13 mouse cellular contexts compared by ENCODE assay signal in the genomic region with DNA sequence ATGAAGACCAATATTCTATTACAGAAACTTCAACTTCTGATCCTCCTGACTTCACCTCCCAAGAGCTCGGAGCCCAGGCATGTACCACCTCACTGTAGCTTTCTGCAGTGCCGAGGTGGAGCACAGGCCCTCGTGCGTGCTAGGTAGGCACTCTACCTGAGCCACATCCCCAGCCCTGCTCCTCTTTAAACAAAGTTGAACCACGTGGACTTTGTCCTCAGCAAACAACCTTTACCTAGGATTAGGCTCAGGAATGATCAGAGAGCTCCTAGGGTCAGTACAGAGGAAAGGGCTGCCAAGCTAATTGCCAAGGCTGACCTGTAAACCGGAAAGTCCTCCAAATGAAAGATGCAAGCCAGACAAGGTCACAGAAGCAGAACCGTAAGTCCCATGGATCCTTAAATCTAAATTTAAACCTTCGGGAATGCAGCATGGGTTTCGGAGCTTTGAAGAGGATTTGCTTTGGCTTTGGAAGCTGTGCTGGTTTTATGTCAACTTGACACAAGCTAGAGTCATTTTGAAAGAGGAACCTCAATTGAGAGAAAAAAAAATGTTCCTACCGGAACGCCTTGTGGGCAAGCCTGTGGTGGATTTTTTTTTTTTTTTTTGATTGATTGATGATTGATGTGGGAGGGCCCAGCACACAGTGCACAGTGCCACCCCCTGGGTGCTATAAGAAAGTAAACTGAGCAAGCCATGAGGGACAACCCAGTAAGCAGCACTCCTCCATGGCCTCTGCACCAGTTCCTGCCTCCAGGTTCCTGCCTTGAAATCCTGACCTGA.
A peak's percentile ranks its signal among the peaks of the same experiment; 100 is the strongest.
DNase-seq lines count a peak whose midpoint lies in the region; ATAC-seq and TF ChIP-seq lines count a peak whose summit lies in the region.
"Had no signal": no experiment of that assay in that cellular context is flagged by ENCODE, and none has a peak within 500 bp of the region (broad histone marks: within the 10 kb centered on the region; RNA-seq: fewer than 3 reads in every experiment).

No protein-coding gene starts in this region.

- no peak for TF ChIP-seq POLR2A in heart, adult 2 months (IDR thresholded peaks at IDR 0.05; ENCODE audit: insufficient read depth, low read depth, low read length)

- H3K9me3 ChIP-seq in liver, postnatal 0 days (ENCODE audit: low read length) = no peaks in the 10 kb centered on the region
- no peaks in the 10 kb centered on the region for H3K9me3 ChIP-seq in forebrain, embryonic 15.5 days
- H3K9me3 ChIP-seq: embryonic facial prominence, embryonic 10.5 days; lung, embryonic 15.5 days had no signal

- H3K36me3 ChIP-seq in heart, adult 2 months (ENCODE audit: control insufficient read depth, insufficient read depth, low read length) = no peaks in the 10 kb centered on the region
- no peaks in the 10 kb centered on the region for H3K36me3 ChIP-seq in liver, postnatal 0 days (replicated peaks; ENCODE audit: insufficient read depth, low read length)
- no peaks in the 10 kb centered on the region for H3K36me3 ChIP-seq in forebrain, embryonic 15.5 days
- H3K36me3 ChIP-seq: embryonic facial prominence, embryonic 10.5 days; lung, embryonic 15.5 days had no signal

- intact Hi-C loops in heart, adult 2 months (cut with DNase I) = no loop called here
- intact Hi-C loops in heart, postnatal 10 days (cut with DNase I) = no loop called here

- ATAC-seq in hematopoietic stem cell, adult 5-6 weeks (replicated peaks in 1 of 2; ENCODE audit: insufficient read depth in 1 of 2, low FRiP score in 2 of 2, low TSS enrichment in 1 of 2, low read depth in 1 of 2, poor library complexity in 2 of 2, severe bottlenecking in 2 of 2) = peak; percentile 92 to 93
- peak; percentile 96 for ATAC-seq in liver, postnatal 0 days
- no peak for ATAC-seq in forebrain, embryonic 15.5 days (replicated peaks)

- peak overlapping the region; percentile 16 for H3K4me2 ChIP-seq in liver, postnatal 0 days (ENCODE audit: low read depth, low read length)
- no peak overlapping the region for H3K4me2 ChIP-seq in forebrain, embryonic 15.5 days (replicated peaks)
- H3K4me2 ChIP-seq: lung, embryonic 15.5 days had no signal

- H3K27me3 ChIP-seq in heart, adult 2 months (ENCODE audit: control insufficient read depth, insufficient read depth, low read length) = no peaks in the 10 kb centered on the region
- H3K27me3 ChIP-seq in liver, postnatal 0 days (ENCODE audit: insufficient read depth, low read length) = no peaks in the 10 kb centered on the region
- H3K27me3 ChIP-seq in forebrain, embryonic 15.5 days = no peaks in the 10 kb centered on the region
- H3K27me3 ChIP-seq: lung, embryonic 15.5 days had no signal

- peak; percentile 6; the same call in 1 of the 2 replicates for TF ChIP-seq CTCF in heart, adult 2 months (IDR thresholded peaks at IDR 0.05)
- 0 out of 2 replicates have a peak, but pooled peaks have one; percentile 22 for TF ChIP-seq CTCF in liver, postnatal 0 days (IDR thresholded peaks at IDR 0.05; ENCODE audit: low read depth)

- no peak overlapping the region for H3K4me3 ChIP-seq in heart, adult 2 months
- 0 out of 2 replicates have a peak overlapping the region, but pooled peaks have one; percentile 9 for H3K4me3 ChIP-seq in liver, postnatal 0 days (ENCODE audit: low read depth, low read length)
- no peak overlapping the region for H3K4me3 ChIP-seq in forebrain, embryonic 15.5 days
- H3K4me3 ChIP-seq: embryonic facial prominence, embryonic 10.5 days; lung, embryonic 15.5 days had no signal

- DNase-seq in heart, adult 2 months = no peak
- no peak for DNase-seq in heart, postnatal 10 days
- no peak for DNase-seq in liver, postnatal 0 days
- peak; percentile 79 for DNase-seq in yolk sac, embryonic 10.5 days (ENCODE audit: low spot score)
- no peak for DNase-seq in frontal cortex, adult 2 months (ENCODE audit: extremely low spot score in 1 of 2, low spot score in 1 of 2)
- no peak for DNase-seq in lung, postnatal 4 days
- DNase-seq: cerebellum, adult 18-20 months; kidney, postnatal 36 days; midbrain, embryonic 14.5 days had no signal

- TF ChIP-seq EP300 in heart, adult 2 months (IDR thresholded peaks at IDR 0.05; ENCODE audit: insufficient read depth, low read depth, low read length) = no peak
- no peak for TF ChIP-seq EP300 in liver, postnatal 0 days (IDR thresholded peaks at IDR 0.05; ENCODE audit: low read depth)

- H3K9ac ChIP-seq in heart, adult 2 months (ENCODE audit: low read depth, low read length) = no peak overlapping the region
- H3K9ac ChIP-seq in liver, postnatal 0 days (replicated peaks) = no peak overlapping the region
- H3K9ac ChIP-seq in forebrain, embryonic 15.5 days (replicated peaks) = no peak overlapping the region
- H3K9ac ChIP-seq: lung, embryonic 15.5 days had no signal

- WGBS in heart, adult 2 months = 78% methylated on average over 11 of the region's 11 CpGs
- 46% methylated on average over 11 of the region's 11 CpGs for WGBS in liver, postnatal 0 days (ENCODE audit: insufficient replicate concordance)
- 85% methylated on average over 11 of the region's 11 CpGs for WGBS in forebrain, embryonic 15.5 days

- H3K79me2 ChIP-seq in heart, adult 2 months (replicated peaks; ENCODE audit: control insufficient read depth, insufficient read depth, low read length) = no peaks in the 10 kb centered on the region

- H3K27ac ChIP-seq in heart, adult 2 months = no peak overlapping the region
- peak overlapping the region; percentile 58 for H3K27ac ChIP-seq in liver, postnatal 0 days (ENCODE audit: low read depth)
- no peak overlapping the region for H3K27ac ChIP-seq in forebrain, embryonic 15.5 days (replicated peaks)
- H3K27ac ChIP-seq: embryonic facial prominence, embryonic 10.5 days; lung, embryonic 15.5 days had no signal

- no peaks in the 10 kb centered on the region; the same call in 1 of the 2 replicates for H3K4me1 ChIP-seq in heart, adult 2 months (ENCODE audit: control insufficient read depth, insufficient read depth, low read length)
- H3K4me1 ChIP-seq in liver, postnatal 0 days (ENCODE audit: insufficient read depth) = peaks cover 9% of the 10 kb centered on the region
- no peaks in the 10 kb centered on the region for H3K4me1 ChIP-seq in forebrain, embryonic 15.5 days
- H3K4me1 ChIP-seq: embryonic facial prominence, embryonic 10.5 days; lung, embryonic 15.5 days had no signal
